Mouse (Mus musculus) lung, postnatal 0 days (tissue): ENCODE results near the gene Gm20517.

ENCODE experiments used
- CTCF ChIP-seq: IDR thresholded peaks from 2 replicates; pipeline ENCODE4 v1.5.1; 2016; ENCODE audit warnings: antibody characterized with exemption, mild to moderate bottlenecking
- EP300 ChIP-seq: IDR thresholded peaks from 2 replicates; pipeline ENCODE4 v1.6.1; 2016; ENCODE audit warnings: antibody characterized with exemption, mild to moderate bottlenecking, control low read depth

GRCm38 (mm10) chr17:47707961-47708360 is 96.6 kb downstream of the Gm20517 start:
- TF ChIP-seq CTCF (no peak), EP300 (no peak)
